Mouse (Mus musculus): ENCODE data around the gene Chrne. TPM values are rescaled to one million over a fixed set of nuclear protein-coding genes. Genes with fewer than 3 reads are reported as not detected.

Chrne gene
- polyA plus RNA-seq, 1 experiment from 2014 or later = not detected

DNA sequence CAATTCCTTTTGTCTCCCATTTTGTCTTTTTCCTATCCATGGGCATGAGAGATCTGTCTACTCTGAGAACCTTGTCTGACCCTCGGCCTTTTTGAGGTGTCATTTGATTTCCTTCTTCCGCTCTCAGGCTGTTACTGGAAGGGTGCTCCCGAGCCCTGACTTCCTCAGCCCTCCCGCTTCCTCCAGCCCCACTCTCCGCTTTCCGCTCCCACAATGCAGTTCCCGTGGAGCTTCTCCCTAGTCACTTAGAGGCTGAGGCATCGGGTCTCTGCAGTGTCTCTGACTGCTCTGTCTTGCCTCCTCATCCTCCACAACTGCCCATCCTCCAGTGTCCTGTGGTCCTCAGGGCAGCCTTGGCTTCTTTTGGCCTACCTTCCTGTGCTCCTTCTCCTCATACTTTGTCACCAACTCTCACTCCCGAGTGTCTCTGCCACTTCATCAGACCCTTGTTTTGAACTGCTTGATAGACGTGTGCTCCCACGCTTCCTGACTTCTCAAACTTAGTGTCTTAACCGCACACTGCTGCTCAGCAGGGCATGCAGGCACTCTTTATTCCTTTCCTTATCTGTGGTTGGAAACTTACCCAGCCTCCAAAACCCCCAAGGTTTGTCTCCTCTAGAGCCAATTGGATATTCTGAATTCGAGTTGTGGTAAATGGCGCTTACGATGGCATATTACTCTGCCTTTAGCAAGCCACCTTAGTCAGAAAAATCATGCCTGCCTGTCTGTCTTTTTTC is 24.6 kb downstream of the Chrne start:
- H3K9ac ChIP-seq (replicated peaks; ENCODE audit: low read depth, low read length) = no peak overlapping the region
- no peak for ATAC-seq (ENCODE audit: insufficient number of reproducible peaks, insufficient read depth, low FRiP score, low read depth)
- no peak overlapping the region for H3K27ac ChIP-seq (ENCODE audit: low read length)
- H3K4me2 ChIP-seq (replicated peaks; ENCODE audit: low read depth, low read length) = no peak overlapping the region
- peaks cover 17% of the 10 kb centered on the region for H3K36me3 ChIP-seq (ENCODE audit: control insufficient read depth, insufficient read depth, low read length)
- 84% methylated on average over 15 of the region's 15 CpGs for WGBS
- no peaks in the 10 kb centered on the region for H3K4me1 ChIP-seq (ENCODE audit: control insufficient read depth, insufficient read depth, low read length)
- H3K4me3 ChIP-seq (ENCODE audit: low read depth, low read length) = no peak overlapping the region
- no peaks in the 10 kb centered on the region for H3K9me3 ChIP-seq (ENCODE audit: control insufficient read depth, low read depth, low read length)
- no peaks in the 10 kb centered on the region for H3K27me3 ChIP-seq (ENCODE audit: control insufficient read depth, insufficient read depth, low read length)

DNA sequence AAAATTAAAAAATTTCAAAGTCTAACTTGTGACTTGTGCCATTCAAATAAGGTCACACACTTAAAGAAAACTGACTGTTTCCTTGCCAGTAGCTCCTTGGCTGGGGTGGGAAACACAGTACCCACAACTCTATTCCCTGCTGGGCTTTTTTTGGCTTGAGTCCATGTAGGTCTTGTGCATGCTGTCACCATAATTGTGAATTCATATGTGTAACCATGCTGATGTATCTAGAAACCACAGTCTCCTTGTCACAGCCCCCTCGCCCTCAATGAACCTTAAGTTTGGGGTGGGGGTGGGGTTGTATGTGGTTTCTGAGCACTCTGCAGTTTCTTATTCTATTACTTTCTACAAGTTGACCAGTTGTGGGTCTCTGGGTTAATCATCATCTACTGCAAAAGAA is 27.3 kb downstream of the Chrne start:
- H3K9me3 ChIP-seq (ENCODE audit: control insufficient read depth, low read depth, low read length) = no peaks in the 10 kb centered on the region
- no peak overlapping the region for H3K9ac ChIP-seq (replicated peaks; ENCODE audit: low read depth, low read length)
- WGBS = 88% methylated on average over 1 of the region's 1 CpGs
- no peaks in the 10 kb centered on the region for H3K36me3 ChIP-seq (ENCODE audit: control insufficient read depth, insufficient read depth, low read length)
- no peak overlapping the region for H3K4me2 ChIP-seq (replicated peaks; ENCODE audit: low read depth, low read length)
- ATAC-seq (ENCODE audit: insufficient number of reproducible peaks, insufficient read depth, low FRiP score, low read depth) = no peak
- H3K27me3 ChIP-seq (ENCODE audit: control insufficient read depth, insufficient read depth, low read length) = no peaks in the 10 kb centered on the region
- no peak overlapping the region for H3K4me3 ChIP-seq (ENCODE audit: low read depth, low read length)
- no peaks in the 10 kb centered on the region; the same call in 1 of the 2 replicates for H3K4me1 ChIP-seq (ENCODE audit: control insufficient read depth, insufficient read depth, low read length)
- H3K27ac ChIP-seq (ENCODE audit: low read length) = no peak overlapping the region

DNA sequence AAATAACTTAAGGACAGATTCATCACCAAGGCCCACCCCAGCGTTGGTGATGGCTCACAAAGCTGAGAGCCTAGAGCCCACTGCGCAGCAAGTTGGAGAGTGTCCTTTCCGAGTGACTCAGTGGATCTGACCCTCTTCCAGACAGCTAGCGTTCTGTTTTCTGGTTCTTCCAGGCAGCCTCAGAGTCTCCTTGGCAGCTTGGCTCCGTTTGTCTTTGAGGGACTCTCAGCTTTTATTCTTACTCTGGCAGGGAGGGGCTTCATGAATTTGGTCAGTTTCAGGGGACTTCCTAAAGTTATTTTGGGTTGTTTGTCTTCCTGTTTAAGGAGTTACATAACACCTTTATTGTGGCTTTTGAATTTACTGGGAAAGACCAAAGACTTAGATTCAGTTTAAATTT is 32.1 kb downstream of the Chrne start:
- Histone ChIP-seq H3K9me3 (ENCODE audit: control insufficient read depth, low read depth, low read length) (no peaks in the 10 kb centered on the region), H3K36me3 (ENCODE audit: control insufficient read depth, insufficient read depth, low read length) (no peaks in the 10 kb centered on the region), H3K4me1 (ENCODE audit: control insufficient read depth, insufficient read depth, low read length) (peaks cover 33% of the 10 kb centered on the region), H3K27me3 (ENCODE audit: control insufficient read depth, insufficient read depth, low read length) (no peaks in the 10 kb centered on the region), H3K4me2 (replicated peaks; ENCODE audit: low read depth, low read length) (no peak overlapping the region), H3K4me3 (ENCODE audit: low read depth, low read length) (no peak overlapping the region), H3K27ac (ENCODE audit: low read length) (no peak overlapping the region), H3K9ac (replicated peaks; ENCODE audit: low read depth, low read length) (no peak overlapping the region)
- WGBS = 76% methylated on average over 5 of the region's 5 CpGs
- no peak for ATAC-seq (ENCODE audit: insufficient number of reproducible peaks, insufficient read depth, low FRiP score, low read depth)

DNA sequence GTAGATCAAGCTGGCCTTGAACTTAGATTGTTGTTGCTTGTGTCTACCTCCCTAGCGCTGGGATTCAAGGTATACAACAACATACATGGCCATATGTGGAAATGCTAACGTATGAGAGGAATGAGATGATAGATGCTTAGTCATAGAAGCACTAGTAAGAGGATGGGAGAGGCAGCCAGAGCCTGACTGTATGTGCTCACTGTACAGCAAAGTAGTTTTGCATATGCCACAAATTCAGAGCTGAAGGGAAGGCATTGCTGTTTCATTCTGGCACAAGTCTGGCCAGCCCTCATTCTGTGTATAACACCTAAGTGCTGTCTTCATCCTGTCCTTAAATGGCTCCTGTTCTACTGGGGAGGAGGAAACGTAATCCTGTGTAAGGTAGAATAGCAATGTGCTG is 32.8 kb downstream of the Chrne start:
- no peak overlapping the region for H3K9ac ChIP-seq (replicated peaks; ENCODE audit: low read depth, low read length)
- no peak overlapping the region for H3K27ac ChIP-seq (ENCODE audit: low read length)
- WGBS = 77% methylated on average over 3 of the region's 3 CpGs
- H3K4me1 ChIP-seq (ENCODE audit: control insufficient read depth, insufficient read depth, low read length) = peaks cover 34% of the 10 kb centered on the region
- no peaks in the 10 kb centered on the region for H3K9me3 ChIP-seq (ENCODE audit: control insufficient read depth, low read depth, low read length)
- ATAC-seq (ENCODE audit: insufficient number of reproducible peaks, insufficient read depth, low FRiP score, low read depth) = no peak
- no peaks in the 10 kb centered on the region for H3K36me3 ChIP-seq (ENCODE audit: control insufficient read depth, insufficient read depth, low read length)
- no peak overlapping the region for H3K4me3 ChIP-seq (ENCODE audit: low read depth, low read length)
- no peaks in the 10 kb centered on the region for H3K27me3 ChIP-seq (ENCODE audit: control insufficient read depth, insufficient read depth, low read length)
- H3K4me2 ChIP-seq (replicated peaks; ENCODE audit: low read depth, low read length) = no peak overlapping the region

DNA sequence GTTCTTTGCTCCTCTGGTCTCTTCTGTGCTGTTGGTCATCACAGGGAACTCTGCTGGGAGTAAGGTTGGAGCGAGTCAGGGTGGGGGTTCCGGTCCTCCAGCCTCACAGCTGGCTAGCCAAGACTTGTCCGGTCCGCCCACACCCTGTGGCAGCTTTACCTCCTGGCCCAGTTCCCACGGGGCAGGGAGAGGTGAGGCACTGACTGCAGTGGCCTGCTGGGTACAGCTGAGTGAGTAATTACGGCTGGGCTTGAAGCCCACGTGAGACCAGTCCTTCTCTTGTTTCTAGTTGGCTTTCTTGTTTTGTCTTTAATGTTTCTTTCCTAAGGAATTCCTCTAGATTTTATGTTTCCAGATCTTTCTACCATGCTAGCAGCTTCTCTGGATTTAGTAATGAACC is 33.6 kb downstream of the Chrne start:
- H3K9ac ChIP-seq (replicated peaks; ENCODE audit: low read depth, low read length) = no peak overlapping the region
- 32% methylated on average over 7 of the region's 7 CpGs for WGBS
- peak overlapping the region; percentile 75 for H3K27ac ChIP-seq (ENCODE audit: low read length)
- H3K4me3 ChIP-seq (ENCODE audit: low read depth, low read length) = no peak overlapping the region
- peak; percentile 72; the same call in 1 of the 2 replicates for ATAC-seq (ENCODE audit: insufficient number of reproducible peaks, insufficient read depth, low FRiP score, low read depth)
- no peaks in the 10 kb centered on the region for H3K9me3 ChIP-seq (ENCODE audit: control insufficient read depth, low read depth, low read length)
- no peak overlapping the region for H3K4me2 ChIP-seq (replicated peaks; ENCODE audit: low read depth, low read length)
- H3K27me3 ChIP-seq (ENCODE audit: control insufficient read depth, insufficient read depth, low read length) = no peaks in the 10 kb centered on the region
- peaks cover 34% of the 10 kb centered on the region for H3K4me1 ChIP-seq (ENCODE audit: control insufficient read depth, insufficient read depth, low read length)
- H3K36me3 ChIP-seq (ENCODE audit: control insufficient read depth, insufficient read depth, low read length) = no peaks in the 10 kb centered on the region

DNA sequence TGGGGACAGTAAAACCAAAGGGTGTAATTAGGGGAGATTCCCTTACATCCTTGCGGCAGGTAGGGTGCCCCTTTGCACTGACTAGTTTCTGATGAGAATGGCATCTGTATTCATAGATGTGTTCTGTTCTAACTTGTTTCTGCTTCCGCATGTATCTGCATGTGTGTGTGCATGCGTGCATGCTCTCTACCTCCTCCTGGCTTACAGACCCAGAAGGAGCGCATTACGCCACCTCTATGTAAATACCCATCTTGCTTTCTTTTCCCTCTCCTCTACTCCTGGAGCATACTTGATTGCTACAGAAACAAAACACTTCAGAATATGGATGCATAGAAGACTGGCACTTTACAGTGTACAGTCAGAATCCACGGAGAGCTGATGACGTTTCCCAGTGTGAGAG is 35.2 kb downstream of the Chrne start:
- Histone ChIP-seq H3K9ac (replicated peaks; ENCODE audit: low read depth, low read length) (no peak overlapping the region), H3K4me1 (ENCODE audit: control insufficient read depth, insufficient read depth, low read length) (peaks cover 49% of the 10 kb centered on the region), H3K4me3 (ENCODE audit: low read depth, low read length) (no peak overlapping the region), H3K27ac (ENCODE audit: low read length) (peak overlapping the region; percentile 79; the same call in 1 of the 2 replicates), H3K27me3 (ENCODE audit: control insufficient read depth, insufficient read depth, low read length) (no peaks in the 10 kb centered on the region), H3K4me2 (replicated peaks; ENCODE audit: low read depth, low read length) (no peak overlapping the region), H3K36me3 (ENCODE audit: control insufficient read depth, insufficient read depth, low read length) (no peaks in the 10 kb centered on the region), H3K9me3 (ENCODE audit: control insufficient read depth, low read depth, low read length) (no peaks in the 10 kb centered on the region)
- 81% methylated on average over 7 of the region's 7 CpGs for whole genome bisulfite sequencing
- no peak for ATAC-seq (ENCODE audit: insufficient number of reproducible peaks, insufficient read depth, low FRiP score, low read depth)

DNA sequence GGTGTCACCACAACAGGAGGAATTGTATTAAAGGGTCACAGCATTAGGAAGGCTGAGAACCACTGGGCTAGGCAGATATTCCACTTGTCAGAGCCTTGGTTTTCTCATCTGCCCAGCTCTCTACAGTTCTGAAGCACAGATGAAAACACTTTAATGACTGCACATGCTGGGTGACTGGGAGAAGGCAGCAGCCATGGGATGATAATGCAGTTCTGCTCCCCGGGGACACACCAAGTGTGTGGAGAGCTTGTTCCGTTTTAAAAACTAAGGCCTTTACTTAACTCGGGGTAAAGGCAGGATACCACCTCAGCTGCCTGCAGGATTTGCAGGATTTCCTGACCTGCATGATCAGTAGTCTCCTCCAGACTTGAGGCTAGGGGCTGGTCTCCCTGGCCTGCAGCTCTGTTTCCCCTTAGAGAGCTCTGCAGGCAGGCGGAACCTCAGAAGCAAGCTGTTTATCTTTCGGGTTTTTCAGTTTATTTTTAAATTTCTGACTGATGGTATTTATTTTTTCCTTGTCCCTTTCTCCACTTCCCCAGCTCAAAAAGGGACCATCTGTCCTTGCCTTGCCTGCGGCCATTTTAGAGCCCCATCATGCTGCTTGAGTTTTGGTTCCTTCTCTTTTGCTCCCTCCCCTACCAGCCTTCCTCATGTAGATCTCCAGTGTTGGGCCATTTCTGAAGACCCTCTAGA is 35.8 kb downstream of the Chrne start:
- WGBS = 45% methylated on average over 6 of the region's 6 CpGs
- Histone ChIP-seq H3K27me3 (ENCODE audit: control insufficient read depth, insufficient read depth, low read length) (no peaks in the 10 kb centered on the region), H3K9ac (replicated peaks; ENCODE audit: low read depth, low read length) (no peak overlapping the region), H3K4me1 (ENCODE audit: control insufficient read depth, insufficient read depth, low read length) (peaks cover 55% of the 10 kb centered on the region), H3K27ac (ENCODE audit: low read length) (peak overlapping the region; percentile 79; the same call in 1 of the 2 replicates), H3K4me3 (ENCODE audit: low read depth, low read length) (no peak overlapping the region), H3K4me2 (replicated peaks; ENCODE audit: low read depth, low read length) (no peak overlapping the region), H3K36me3 (ENCODE audit: control insufficient read depth, insufficient read depth, low read length) (no peaks in the 10 kb centered on the region), H3K9me3 (ENCODE audit: control insufficient read depth, low read depth, low read length) (no peaks in the 10 kb centered on the region)
- ATAC-seq (ENCODE audit: insufficient number of reproducible peaks, insufficient read depth, low FRiP score, low read depth) = no peak

DNA sequence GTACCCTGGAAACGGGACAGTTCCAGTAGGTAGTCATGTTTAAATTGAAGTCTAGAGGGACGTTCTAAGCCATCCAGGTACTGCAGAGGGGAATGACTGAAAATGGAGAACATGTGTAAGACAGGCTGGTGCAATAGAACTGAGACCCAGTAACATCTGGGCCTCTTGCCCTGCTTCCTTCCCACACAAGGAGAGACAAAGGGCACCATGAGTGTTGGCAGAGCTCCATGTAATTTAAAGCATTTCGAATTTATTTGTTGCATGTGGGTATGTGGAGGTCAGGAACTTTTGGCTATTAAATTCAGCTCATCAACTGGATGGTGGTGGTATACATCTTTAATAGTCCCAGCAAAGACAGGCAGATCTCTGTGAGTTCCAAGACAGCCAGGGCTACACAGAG is 36.8 kb downstream of the Chrne start:
- Histone ChIP-seq H3K36me3 (ENCODE audit: control insufficient read depth, insufficient read depth, low read length) (no peaks in the 10 kb centered on the region), H3K9ac (replicated peaks; ENCODE audit: low read depth, low read length) (no peak overlapping the region), H3K27ac (ENCODE audit: low read length) (peak overlapping the region; percentile 79; the same call in 1 of the 2 replicates), H3K4me2 (replicated peaks; ENCODE audit: low read depth, low read length) (no peak overlapping the region), H3K4me3 (ENCODE audit: low read depth, low read length) (no peak overlapping the region), H3K9me3 (ENCODE audit: control insufficient read depth, low read depth, low read length) (no peaks in the 10 kb centered on the region), H3K27me3 (ENCODE audit: control insufficient read depth, insufficient read depth, low read length) (no peaks in the 10 kb centered on the region), H3K4me1 (ENCODE audit: control insufficient read depth, insufficient read depth, low read length) (peaks cover 62% of the 10 kb centered on the region)
- 62% methylated on average over 3 of the region's 3 CpGs for WGBS
- no peak for ATAC-seq (ENCODE audit: insufficient number of reproducible peaks, insufficient read depth, low FRiP score, low read depth)

Measured in stomach, embryonic 14.5 days (tissue).